Mouse (Mus musculus): ENCODE measurements around the gene AC109138.7.

GRCm38 (mm10) chr19:4214771-4215450 lies 754 bp downstream of the AC109138.7 start:
- no peak for TF ChIP-seq CTCF (conservative IDR thresholded peaks at IDR 0.05 in 1 of 2, IDR thresholded peaks at IDR 0.05 in 1 of 2; ENCODE audit: low read depth in 2 of 2, low read length in 2 of 2)
- no peak for TF ChIP-seq E2F4 (IDR thresholded peaks at IDR 0.05; ENCODE audit: insufficient replicate concordance, low read depth, low read length)
- TF ChIP-seq PAX5 (IDR thresholded peaks at IDR 0.05; ENCODE audit: low read length): no peak
- TF ChIP-seq EP300 (IDR thresholded peaks at IDR 0.05; ENCODE audit: low read length): no peak
- no peak for TF ChIP-seq MYC (IDR thresholded peaks at IDR 0.05; ENCODE audit: low read depth, low read length)
- no peak for TF ChIP-seq JUN (IDR thresholded peaks at IDR 0.05; ENCODE audit: insufficient read depth, low read depth, low read length)
- TF ChIP-seq JUND (conservative IDR thresholded peaks at IDR 0.05; ENCODE audit: low read depth, low read length): no peak
- no peak for TF ChIP-seq SIN3A (IDR thresholded peaks at IDR 0.05; ENCODE audit: low read length)
- no peak for TF ChIP-seq TBP (conservative IDR thresholded peaks at IDR 0.05; ENCODE audit: low read depth, low read length)
- no peak for TF ChIP-seq POLR2A (IDR thresholded peaks at IDR 0.05; ENCODE audit: low read depth, low read length)
- TF ChIP-seq CHD1 (IDR thresholded peaks at IDR 0.05; ENCODE audit: low read depth, low read length): no peak
- no peak for TF ChIP-seq POLR2AphosphoS2 (IDR thresholded peaks at IDR 0.05; ENCODE audit: low read depth, low read length)
